Mouse (Mus musculus): ENCODE data around the gene Hebp1. TPM values are rescaled to one million over a fixed set of nuclear protein-coding genes. Genes with fewer than 3 reads are reported as not detected.
A peak's percentile ranks its signal among the peaks of the same experiment; 100 is the strongest.

The Hebp1 gene
- polyA plus RNA-seq, 1 experiment from 2014 or later, result 10.0 TPM

DNA sequence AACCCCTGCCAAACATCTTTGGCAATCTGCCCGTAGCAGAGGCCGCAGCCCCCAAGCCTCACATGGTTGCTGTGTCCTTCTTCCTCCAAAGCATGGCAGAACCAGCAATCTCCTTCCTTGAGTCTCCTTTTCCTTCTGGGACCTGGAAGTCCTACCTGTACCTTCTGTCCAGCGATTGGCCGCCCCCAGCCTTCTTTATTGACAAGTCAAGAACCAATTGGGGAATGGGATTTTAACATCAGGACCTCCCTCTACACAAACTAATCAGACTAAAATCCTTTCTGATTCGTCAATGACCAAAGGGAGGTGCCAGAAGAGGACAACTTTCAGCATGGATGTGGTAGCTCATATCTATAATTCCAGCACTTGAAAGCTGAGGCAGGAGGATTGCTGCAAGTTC is 22.1 kb upstream of the Hebp1 start:
- Histone ChIP-seq H3K36me3 (no peaks in the 10 kb centered on the region), H3K9me3 (no peaks in the 10 kb centered on the region), H3K9ac (no peak overlapping the region), H3K27ac (no peak overlapping the region), H3K4me3 (no peak overlapping the region), H3K27me3 (no peaks in the 10 kb centered on the region), H3K4me2 (no peak overlapping the region), H3K4me1 (no peaks in the 10 kb centered on the region)
- no peak for ATAC-seq (ENCODE audit: borderline replicate concordance, extremely low read depth, low FRiP score, low TSS enrichment)
- 78% methylated on average over 5 of the region's 5 CpGs for WGBS

DNA sequence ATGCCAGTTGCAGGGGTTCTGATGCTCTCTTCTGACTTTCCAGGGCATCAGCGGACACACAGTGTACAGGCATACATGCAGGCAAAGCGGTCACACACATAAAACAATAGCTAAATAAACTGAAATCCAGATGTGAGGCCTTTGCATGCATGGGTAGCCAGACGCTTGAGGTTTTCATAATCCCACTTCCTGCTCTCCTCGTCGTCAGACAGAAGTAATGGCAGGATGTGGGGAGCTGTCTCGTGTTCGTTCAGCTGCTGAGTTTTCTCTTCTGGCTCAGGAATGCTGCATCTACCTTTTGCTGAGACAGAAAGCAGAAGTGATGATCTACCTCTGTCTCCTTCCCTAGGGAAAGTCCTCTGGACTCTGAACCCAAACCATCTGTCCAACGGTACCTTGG is 20.5 kb upstream of the Hebp1 start:
- Histone ChIP-seq H3K4me1 (no peaks in the 10 kb centered on the region), H3K4me3 (no peak overlapping the region), H3K27me3 (no peaks in the 10 kb centered on the region), H3K27ac (no peak overlapping the region), H3K36me3 (no peaks in the 10 kb centered on the region), H3K9ac (no peak overlapping the region), H3K4me2 (no peak overlapping the region), H3K9me3 (no peaks in the 10 kb centered on the region)
- WGBS, result 58% methylated on average over 8 of the region's 8 CpGs
- ATAC-seq (ENCODE audit: borderline replicate concordance, extremely low read depth, low FRiP score, low TSS enrichment), result no peak

DNA sequence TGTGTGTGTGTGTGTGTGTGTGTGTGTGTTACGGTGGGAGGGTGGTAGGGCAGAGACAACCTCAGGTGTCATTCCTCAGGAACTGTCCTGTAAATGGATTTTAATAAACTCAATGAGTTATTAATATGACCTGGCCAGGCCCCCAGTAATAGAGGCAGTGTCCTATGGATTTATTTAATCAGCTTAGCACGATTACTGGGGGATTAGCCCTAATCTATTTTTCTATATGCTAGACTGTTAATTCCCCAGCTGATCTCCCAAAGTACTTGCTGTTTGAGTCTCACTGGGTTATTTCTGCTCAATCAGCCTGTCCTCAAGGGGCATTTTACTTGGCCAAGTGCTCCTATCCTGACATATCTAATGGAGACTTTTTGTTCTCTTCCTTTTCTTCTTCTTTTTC is 14.8 kb upstream of the Hebp1 start:
- 83% methylated on average over 2 of the region's 2 CpGs for WGBS
- Histone ChIP-seq H3K36me3 (no peaks in the 10 kb centered on the region), H3K4me1 (no peaks in the 10 kb centered on the region)

DNA sequence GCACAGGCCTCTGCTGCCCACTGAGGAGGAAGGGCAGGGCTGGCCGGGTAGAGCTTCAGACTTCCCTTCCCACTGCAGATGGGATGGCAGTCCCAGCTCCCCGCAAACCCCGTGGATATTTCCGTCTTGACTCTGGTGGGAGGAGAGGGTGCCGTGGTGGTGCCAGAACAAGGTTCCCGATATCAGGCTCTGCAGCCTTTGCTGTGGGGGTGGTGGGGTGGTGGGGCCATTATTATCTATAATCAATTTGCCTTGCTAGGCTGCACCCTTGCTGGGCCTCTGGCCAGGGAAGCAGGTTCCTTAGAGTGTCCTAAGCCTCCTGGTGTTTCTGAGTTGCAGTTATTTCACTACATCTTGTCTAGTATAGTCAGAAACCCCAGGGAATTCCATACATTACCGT is 13.3 kb upstream of the Hebp1 start:
- no peak for ATAC-seq (ENCODE audit: borderline replicate concordance, extremely low read depth, low FRiP score, low TSS enrichment)
- no peak overlapping the region for H3K9ac ChIP-seq
- H3K27ac ChIP-seq, result no peak overlapping the region
- H3K9me3 ChIP-seq, result no peaks in the 10 kb centered on the region
- H3K4me1 ChIP-seq, result no peaks in the 10 kb centered on the region
- no peaks in the 10 kb centered on the region for H3K27me3 ChIP-seq
- no peaks in the 10 kb centered on the region for H3K36me3 ChIP-seq
- 69% methylated on average over 7 of the region's 7 CpGs for WGBS
- no peak overlapping the region for H3K4me3 ChIP-seq
- H3K4me2 ChIP-seq, result no peak overlapping the region

More for the DNA sequence above, 14.8 kb upstream of the Hebp1 start:
- Histone ChIP-seq H3K9me3 (no peaks in the 10 kb centered on the region), H3K27ac (no peak overlapping the region), H3K4me3 (no peak overlapping the region), H3K9ac (no peak overlapping the region), H3K27me3 (no peaks in the 10 kb centered on the region), H3K4me2 (no peak overlapping the region)
- no peak for ATAC-seq (ENCODE audit: borderline replicate concordance, extremely low read depth, low FRiP score, low TSS enrichment)

DNA sequence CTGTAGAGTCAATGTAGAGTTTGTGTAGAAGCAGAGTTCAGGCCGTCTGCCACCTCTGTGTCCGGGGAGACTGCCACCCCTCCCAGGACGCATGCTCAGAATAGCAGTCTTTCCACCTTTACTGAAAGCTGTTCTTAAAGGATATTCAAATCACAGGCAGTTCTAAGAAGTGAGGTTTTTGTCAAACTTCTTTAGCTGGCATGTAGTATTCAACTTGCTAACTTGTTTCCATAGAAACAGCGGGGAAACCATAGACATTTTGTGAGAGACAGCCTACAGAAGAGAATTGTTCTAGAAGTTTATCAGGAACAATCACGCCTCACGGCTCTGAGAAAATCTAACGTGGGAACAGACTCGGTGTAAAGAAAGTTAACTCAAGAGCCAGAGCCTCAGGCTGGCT is 9.1 kb upstream of the Hebp1 start:
- Histone ChIP-seq H3K4me1 (no peaks in the 10 kb centered on the region), H3K9me3 (no peaks in the 10 kb centered on the region), H3K4me3 (no peak overlapping the region), H3K27ac (no peak overlapping the region), H3K4me2 (no peak overlapping the region), H3K36me3 (no peaks in the 10 kb centered on the region), H3K9ac (no peak overlapping the region), H3K27me3 (no peaks in the 10 kb centered on the region)
- no peak for ATAC-seq (ENCODE audit: borderline replicate concordance, extremely low read depth, low FRiP score, low TSS enrichment)
- WGBS, result 67% methylated on average over 8 of the region's 8 CpGs

DNA sequence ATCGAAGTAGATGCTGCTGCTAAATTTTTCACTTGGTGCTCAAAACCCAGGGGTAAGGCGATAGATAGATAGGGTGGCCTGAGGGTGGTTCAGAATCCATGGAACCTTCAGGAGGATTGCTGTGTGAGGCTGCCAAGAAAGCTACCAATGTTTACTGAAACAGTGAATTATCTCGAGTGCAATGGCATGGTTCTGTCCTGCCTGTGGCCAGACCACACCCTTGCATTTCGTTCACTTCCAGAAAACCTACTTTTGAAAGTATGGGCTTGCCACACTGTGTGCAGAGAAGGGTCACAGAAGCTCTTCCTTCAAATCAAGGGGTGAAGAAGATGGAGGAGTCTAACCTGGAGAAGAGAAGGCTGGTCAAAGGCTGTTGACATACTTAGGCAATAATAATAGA is 8.0 kb upstream of the Hebp1 start:
- Histone ChIP-seq H3K4me1 (peaks cover 3% of the 10 kb centered on the region), H3K27ac (no peak overlapping the region), H3K9me3 (no peaks in the 10 kb centered on the region), H3K9ac (no peak overlapping the region), H3K36me3 (no peaks in the 10 kb centered on the region), H3K4me3 (no peak overlapping the region), H3K27me3 (no peaks in the 10 kb centered on the region), H3K4me2 (no peak overlapping the region)
- ATAC-seq (ENCODE audit: borderline replicate concordance, extremely low read depth, low FRiP score, low TSS enrichment), result no peak
- WGBS, result 66% methylated on average over 4 of the region's 4 CpGs

DNA sequence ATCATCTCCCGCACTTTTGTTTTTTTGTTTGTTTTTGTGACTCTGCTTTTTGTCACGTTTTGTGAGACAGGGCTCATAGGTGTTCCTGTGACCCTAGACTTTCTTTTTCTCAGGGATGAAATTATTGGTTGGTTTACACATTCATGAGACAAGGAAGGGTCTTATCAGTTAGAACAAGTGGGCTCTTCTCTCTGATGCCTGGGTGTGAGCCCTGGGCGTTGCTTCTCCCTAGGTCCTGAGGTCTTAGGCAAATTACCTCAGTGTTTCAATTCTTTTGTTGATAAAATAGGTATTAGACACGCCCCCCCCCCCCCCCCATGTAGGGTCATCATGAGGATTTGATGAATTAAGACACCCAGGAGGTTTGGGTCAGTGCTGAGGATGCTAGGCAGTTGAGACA is 7.0 kb upstream of the Hebp1 start:
- Histone ChIP-seq H3K9ac (no peak overlapping the region), H3K4me3 (no peak overlapping the region), H3K36me3 (no peaks in the 10 kb centered on the region), H3K4me2 (no peak overlapping the region), H3K27me3 (no peaks in the 10 kb centered on the region), H3K9me3 (no peaks in the 10 kb centered on the region), H3K4me1 (peaks cover 8% of the 10 kb centered on the region), H3K27ac (no peak overlapping the region)
- ATAC-seq (ENCODE audit: borderline replicate concordance, extremely low read depth, low FRiP score, low TSS enrichment), result no peak
- WGBS, result 75% methylated on average over 4 of the region's 4 CpGs

DNA sequence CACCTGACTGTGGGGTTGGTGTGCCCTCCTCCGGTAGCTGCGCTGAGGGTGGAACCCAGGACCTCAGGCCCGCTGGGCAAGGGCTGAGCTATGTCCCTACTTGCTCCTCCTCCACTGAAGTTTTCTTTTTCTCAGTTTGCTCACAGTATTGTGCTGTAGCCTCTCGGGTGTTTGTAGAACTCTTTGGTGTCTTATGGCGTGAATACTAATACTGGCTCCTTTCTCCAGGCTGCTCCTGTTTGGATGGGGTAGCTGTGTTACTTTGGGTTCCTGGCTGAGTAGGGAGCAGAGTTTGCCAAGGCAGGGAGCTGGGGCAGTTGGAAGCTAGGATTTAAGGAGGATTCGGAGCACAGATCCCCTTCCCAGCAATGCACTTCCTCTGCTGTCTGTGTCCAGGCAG is 5.9 kb upstream of the Hebp1 start:
- Histone ChIP-seq H3K27ac (no peak overlapping the region), H3K4me1 (peaks cover 12% of the 10 kb centered on the region), H3K27me3 (no peaks in the 10 kb centered on the region), H3K36me3 (no peaks in the 10 kb centered on the region), H3K9me3 (no peaks in the 10 kb centered on the region), H3K4me3 (no peak overlapping the region), H3K9ac (no peak overlapping the region), H3K4me2 (no peak overlapping the region)
- 64% methylated on average over 6 of the region's 6 CpGs for WGBS
- ATAC-seq (ENCODE audit: borderline replicate concordance, extremely low read depth, low FRiP score, low TSS enrichment), result no peak

DNA sequence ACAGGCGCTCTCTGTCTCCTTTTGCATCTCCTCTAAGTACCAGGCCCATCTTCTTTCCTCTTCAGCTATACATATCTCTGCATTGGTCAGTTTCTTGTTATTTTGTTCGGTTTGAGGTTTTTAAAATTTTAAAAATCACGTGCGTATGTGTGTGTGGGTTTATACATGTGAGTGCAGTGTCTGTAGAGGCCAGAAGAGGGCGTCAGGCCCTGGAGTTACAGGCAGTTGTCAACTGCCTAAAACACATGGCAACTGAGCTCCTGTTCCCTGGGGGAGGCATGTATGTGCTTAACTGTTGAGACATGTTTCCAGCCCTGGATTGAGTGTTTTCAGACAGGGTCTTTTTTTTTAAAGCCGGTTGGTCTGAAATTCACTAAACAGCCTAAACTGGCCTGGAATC is 4.8 kb upstream of the Hebp1 start:
- no peaks in the 10 kb centered on the region for H3K9me3 ChIP-seq
- no peaks in the 10 kb centered on the region for H3K36me3 ChIP-seq
- no peaks in the 10 kb centered on the region for H3K27me3 ChIP-seq
- ATAC-seq (ENCODE audit: borderline replicate concordance, extremely low read depth, low FRiP score, low TSS enrichment), result no peak
- no peak overlapping the region for H3K4me2 ChIP-seq
- peaks cover 16% of the 10 kb centered on the region for H3K4me1 ChIP-seq
- no peak overlapping the region for H3K27ac ChIP-seq
- no peak overlapping the region for H3K4me3 ChIP-seq
- no peak overlapping the region for H3K9ac ChIP-seq
- 90% methylated on average over 6 of the region's 6 CpGs for WGBS

DNA sequence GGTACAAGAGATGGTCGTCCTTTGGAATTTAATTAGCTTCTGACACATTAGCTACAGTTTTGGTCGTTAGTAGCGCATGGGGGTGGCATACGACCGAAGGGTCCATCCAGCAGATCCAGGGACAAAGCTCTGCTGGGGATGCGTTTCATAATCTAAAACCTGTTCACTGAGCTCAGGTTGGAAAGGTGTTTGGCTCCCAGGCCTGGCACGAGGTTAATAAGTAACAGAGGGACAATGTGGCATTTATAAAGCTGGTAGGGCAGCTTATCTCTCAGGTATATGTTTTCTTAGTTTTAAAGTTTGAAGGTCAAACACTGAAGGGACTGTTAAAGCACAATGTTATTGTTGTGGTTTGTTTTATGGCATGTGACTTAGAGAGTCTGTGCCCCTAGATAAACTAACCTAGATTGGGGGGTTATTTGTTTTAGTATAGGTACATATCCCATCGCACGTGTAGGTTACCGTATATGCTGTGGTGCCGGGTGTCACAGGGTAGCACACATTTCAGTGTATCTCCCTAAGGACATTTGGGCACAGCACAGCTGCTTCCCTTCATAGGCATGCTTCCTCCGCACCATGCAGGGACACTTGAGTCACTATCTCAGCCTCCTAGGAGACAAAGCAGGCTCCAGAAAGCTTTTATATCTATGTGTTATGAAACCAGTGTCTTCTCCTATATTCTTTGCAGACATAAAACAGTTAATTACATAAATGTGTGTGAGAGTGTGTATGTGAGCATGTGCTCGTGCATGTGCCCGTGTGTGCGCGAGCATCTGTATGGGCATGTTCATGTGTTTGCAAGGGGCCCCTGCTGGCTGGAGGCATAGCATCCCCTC is 2.5 kb upstream of the Hebp1 start:
- Histone ChIP-seq H3K27me3 (no peaks in the 10 kb centered on the region), H3K4me1 (peaks cover 18% of the 10 kb centered on the region), H3K4me2 (peak overlapping the region; percentile 22; the same call in 1 of the 2 replicates), H3K36me3 (no peaks in the 10 kb centered on the region), H3K9me3 (no peaks in the 10 kb centered on the region), H3K9ac (no peak overlapping the region), H3K27ac (peak overlapping the region; percentile 21; the same call in 1 of the 2 replicates), H3K4me3 (no peak overlapping the region)
- WGBS, result 57% methylated on average over 16 of the region's 16 CpGs
- ATAC-seq (ENCODE audit: borderline replicate concordance, extremely low read depth, low FRiP score, low TSS enrichment), result no peak

DNA sequence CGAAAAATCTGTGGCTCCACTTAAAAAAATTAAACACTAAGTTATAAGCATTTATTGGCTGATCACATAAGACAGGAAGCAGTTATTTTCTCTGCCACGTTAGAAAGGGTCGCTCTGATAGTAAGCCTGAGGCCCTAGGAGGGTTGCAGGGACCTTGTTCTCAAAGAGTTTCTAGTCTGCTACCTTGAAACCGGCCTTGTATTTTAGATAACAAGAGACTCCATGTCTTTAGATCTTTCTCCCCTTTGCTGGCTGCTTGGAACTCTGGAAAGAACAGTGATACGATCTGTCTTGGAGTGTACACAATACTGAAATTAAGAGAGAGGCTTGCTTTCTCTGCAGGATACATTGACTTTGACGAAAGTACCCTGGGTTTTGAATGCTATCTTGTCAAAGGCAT is 904 bp upstream of the Hebp1 start:
- ATAC-seq (ENCODE audit: borderline replicate concordance, extremely low read depth, low FRiP score, low TSS enrichment), result no peak
- Histone ChIP-seq H3K9ac (no peak overlapping the region), H3K4me2 (peak overlapping the region; percentile 81), H3K4me3 (peak overlapping the region; percentile 89), H3K9me3 (no peaks in the 10 kb centered on the region), H3K4me1 (peaks cover 18% of the 10 kb centered on the region), H3K27ac (no peak overlapping the region), H3K27me3 (no peaks in the 10 kb centered on the region), H3K36me3 (no peaks in the 10 kb centered on the region)
- WGBS, result 38% methylated on average over 6 of the region's 6 CpGs

DNA sequence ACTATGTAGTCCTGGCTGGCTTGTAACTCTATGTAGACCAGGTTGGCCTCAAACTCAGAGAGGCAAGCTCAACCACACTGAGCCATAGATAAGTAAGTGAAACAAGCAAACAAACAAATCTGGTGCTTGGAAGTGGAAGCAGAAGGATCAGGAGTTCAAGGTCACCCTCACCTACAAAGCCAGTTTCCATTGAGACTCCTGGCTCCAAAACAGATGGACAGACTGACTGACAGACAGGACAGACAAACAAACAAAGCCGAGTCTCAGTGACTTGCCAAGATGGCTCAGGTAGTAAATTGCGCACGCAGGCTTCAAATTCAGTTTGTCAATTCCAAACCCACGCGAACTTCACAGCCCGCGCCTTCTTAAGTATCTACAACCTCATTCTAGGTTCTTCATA is 376 bp downstream of the Hebp1 start:
- Histone ChIP-seq H3K36me3 (no peaks in the 10 kb centered on the region), H3K27ac (no peak overlapping the region), H3K4me2 (peak overlapping the region; percentile 81), H3K9ac (peak overlapping the region; percentile 75), H3K9me3 (no peaks in the 10 kb centered on the region), H3K4me1 (peaks cover 18% of the 10 kb centered on the region), H3K4me3 (peak overlapping the region; percentile 89), H3K27me3 (no peaks in the 10 kb centered on the region)
- ATAC-seq (ENCODE audit: borderline replicate concordance, extremely low read depth, low FRiP score, low TSS enrichment), result no peak
- WGBS, result 4% methylated on average over 7 of the region's 7 CpGs

DNA sequence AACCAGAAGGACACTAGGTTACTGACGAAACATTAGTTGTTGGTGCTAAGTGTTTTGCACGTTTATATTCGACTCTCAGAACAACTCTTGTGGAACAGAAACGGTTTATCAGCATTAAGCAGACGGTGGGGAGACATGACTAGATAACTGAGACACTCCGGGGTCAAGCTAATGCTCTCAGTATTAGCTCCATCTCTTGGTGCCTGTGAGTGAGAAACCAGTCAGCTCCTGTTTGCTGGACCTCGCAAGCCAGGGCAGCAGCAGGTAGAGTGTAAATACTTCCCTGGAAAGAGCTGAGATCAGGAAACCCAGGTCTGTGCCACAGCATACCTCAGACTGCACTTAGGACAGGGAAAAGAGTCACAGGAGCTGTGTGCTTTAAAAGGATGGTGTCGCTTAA is 1.1 kb downstream of the Hebp1 start:
- H3K4me2 ChIP-seq, result no peak overlapping the region
- ATAC-seq (ENCODE audit: borderline replicate concordance, extremely low read depth, low FRiP score, low TSS enrichment), result no peak
- WGBS, result 43% methylated on average over 8 of the region's 8 CpGs
- no peak overlapping the region for H3K27ac ChIP-seq
- H3K4me1 ChIP-seq, result peaks cover 18% of the 10 kb centered on the region
- H3K27me3 ChIP-seq, result no peaks in the 10 kb centered on the region
- H3K9me3 ChIP-seq, result no peaks in the 10 kb centered on the region
- no peak overlapping the region for H3K4me3 ChIP-seq
- H3K36me3 ChIP-seq, result no peaks in the 10 kb centered on the region
- H3K9ac ChIP-seq, result no peak overlapping the region
